Mouse (Mus musculus) forebrain, embryonic 16.5 days (tissue): ENCODE results near the gene Dnaja2. TPM values are rescaled to one million over a fixed set of nuclear protein-coding genes. Genes with fewer than 3 reads are reported as not detected.

Experiments
- polyA plus RNA-seq: library from polyadenylated mRNA; unstranded; fragments of >200 nt; fragmentation: Nextera tagmentation; extraction: Ambion mirVana; gene quantifications from 2 replicates; pipeline ENCODE4 v1.2.1, GENCODE M21; 2015

Dnaja2 gene
- polyA plus RNA-seq, 1 experiment from 2014 or later, result 169 TPM

Other genes starting within 250 kb of the Dnaja2 start
- gene Mylk3, start 169.0 kb downstream of the Dnaja2 start, polyA plus RNA-seq, result 0.12 and 0.15 TPM in 2 replicates
- gene 4921524J17Rik, start 122.5 kb downstream of the Dnaja2 start, polyA plus RNA-seq, result 71.5 and 83.9 TPM in 2 replicates
- gene Gpt2, start 62.8 kb downstream of the Dnaja2 start, polyA plus RNA-seq, result 39.1 and 44.7 TPM in 2 replicates
- 77.2 and 87.7 TPM in 2 replicates for gene Neto2, start 145.6 kb upstream of the Dnaja2 start, polyA plus RNA-seq